Mouse (Mus musculus): ENCODE results near the gene Loxl1. TPM values are rescaled to one million over a fixed set of nuclear protein-coding genes. Genes with fewer than 3 reads are reported as not detected.

Loxl1 gene
- total and polyA plus RNA-seq, 3 experiments, result not detected

DNA sequence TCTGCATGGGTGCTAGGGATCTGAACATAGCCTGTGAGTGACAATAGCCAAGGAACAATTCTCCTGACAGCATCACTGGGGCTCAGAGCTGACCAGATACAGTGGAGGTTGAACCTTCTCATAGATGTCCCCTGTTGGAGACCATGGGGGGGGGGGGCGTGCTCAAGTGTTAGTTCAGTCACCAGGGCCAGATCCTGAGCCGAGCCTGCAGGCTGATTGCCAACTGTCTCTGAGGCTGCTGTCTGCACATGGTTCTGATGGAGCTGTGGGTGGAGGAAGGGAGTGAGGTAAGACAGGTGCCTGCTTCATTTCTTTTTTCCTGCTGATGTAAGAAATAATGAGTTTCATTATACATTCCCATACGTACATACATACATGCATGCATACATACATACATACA lies 5.3 kb upstream of the Loxl1 start:
- no peaks in the 10 kb centered on the region for H3K4me1 ChIP-seq (ENCODE audit: control insufficient read depth in 1 of 2, insufficient read depth in 2 of 2)
- dilution Hi-C loops (cut with MboI; ENCODE audit: extremely low pct_ligation_motif_present, extremely low pct_unique_long_range_greater_than_20kb, low sequenced_read_pairs) (no loop called here), in situ Hi-C loops (cut with MboI; ENCODE audit: low pct_ligation_motif_present, low pct_unique_long_range_greater_than_20kb, low sequenced_read_pairs) (no loop called here)
- peaks cover 10% of the 10 kb centered on the region for H3K27me3 ChIP-seq (replicated peaks)
- H3K9ac ChIP-seq (ENCODE audit: insufficient read depth, low read depth), result no peak overlapping the region
- H3K36me3 ChIP-seq (replicated peaks in 1 of 2; ENCODE audit: control insufficient read depth in 1 of 2, insufficient read depth in 1 of 2, low read length in 1 of 2), result no peaks in the 10 kb centered on the region
- TF ChIP-seq MAZ (IDR thresholded peaks at IDR 0.05; ENCODE audit: low read depth, low read length) (no peak), EP300 (IDR thresholded peaks at IDR 0.05; ENCODE audit: low read length) (no peak), USF2 (conservative IDR thresholded peaks at IDR 0.05; ENCODE audit: low read depth, low read length) (no peak), MAX (IDR thresholded peaks at IDR 0.05; ENCODE audit: low read length) (no peak), GABPA (IDR thresholded peaks at IDR 0.05; ENCODE audit: insufficient replicate concordance, low read depth, low read length) (no peak), ETS1 (conservative IDR thresholded peaks at IDR 0.05; ENCODE audit: low read depth, low read length) (no peak), KAT2A (IDR thresholded peaks at IDR 0.05; ENCODE audit: insufficient replicate concordance, low read length) (no peak), POLR2A (IDR thresholded peaks at IDR 0.05; ENCODE audit: low read depth, low read length) (no peak), MEF2A (IDR thresholded peaks at IDR 0.05; ENCODE audit: borderline replicate concordance, low read depth, low read length) (no peak), E2F4 (IDR thresholded peaks at IDR 0.05; ENCODE audit: insufficient replicate concordance, low read depth, low read length) (no peak), TCF12 (IDR thresholded peaks at IDR 0.05; ENCODE audit: low read depth, low read length) (no peak), CHD1 (IDR thresholded peaks at IDR 0.05; ENCODE audit: low read depth, low read length) (no peak), CTCF (conservative IDR thresholded peaks at IDR 0.05 in 1 of 2, IDR thresholded peaks at IDR 0.05 in 1 of 2; ENCODE audit: low read depth in 2 of 2, low read length in 2 of 2) (no peak), TBP (conservative IDR thresholded peaks at IDR 0.05; ENCODE audit: low read depth, low read length) (no peak), NELFE (IDR thresholded peaks at IDR 0.05; ENCODE audit: low read depth, low read length) (no peak)
- no peak overlapping the region for H3K4me2 ChIP-seq (ENCODE audit: insufficient read depth, low read depth, poor library complexity, severe bottlenecking)
- H3K4me3 ChIP-seq (replicated peaks in 1 of 3; ENCODE audit: low read depth in 2 of 3, low read length in 2 of 3, poor library complexity in 1 of 3), result no peak overlapping the region
- no peaks in the 10 kb centered on the region for H3K9me3 ChIP-seq (replicated peaks; ENCODE audit: low read length)
- no peaks in the 10 kb centered on the region for H3K79me2 ChIP-seq (replicated peaks; ENCODE audit: control insufficient read depth, extremely low read depth, insufficient read depth, poor library complexity, severe bottlenecking)
- H3K27ac ChIP-seq (ENCODE audit: insufficient read depth, low read depth), result no peak overlapping the region
- DNase-seq (ENCODE audit: extremely low read depth), result no peak

DNA sequence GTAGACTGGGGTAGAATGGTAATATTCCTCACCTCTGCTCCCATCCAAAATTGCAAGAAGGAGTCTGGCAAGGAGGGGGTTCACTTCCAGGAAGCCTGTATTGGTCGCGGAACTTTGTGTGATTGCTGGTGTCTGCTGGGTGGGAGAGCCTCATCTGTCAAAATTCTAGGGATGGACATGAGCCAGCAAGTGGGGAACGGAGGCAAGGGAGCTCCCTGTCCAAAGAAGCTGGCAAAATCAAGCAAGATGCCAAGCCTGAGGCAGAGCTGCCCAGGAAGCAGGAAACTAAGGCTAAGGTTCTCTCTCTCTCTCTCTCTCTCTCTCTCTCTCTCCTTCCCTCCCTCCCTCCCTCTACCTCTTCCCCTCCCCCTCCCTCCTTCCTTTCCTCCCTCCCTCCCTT lies 4.4 kb upstream of the Loxl1 start:
- DNase-seq (ENCODE audit: extremely low read depth), result no peak
- H3K36me3 ChIP-seq (replicated peaks in 1 of 2; ENCODE audit: control insufficient read depth in 1 of 2, insufficient read depth in 1 of 2, low read length in 1 of 2), result no peaks in the 10 kb centered on the region
- H3K27me3 ChIP-seq (replicated peaks), result peaks cover 10% of the 10 kb centered on the region
- no peak overlapping the region for H3K4me2 ChIP-seq (ENCODE audit: insufficient read depth, low read depth, poor library complexity, severe bottlenecking)
- H3K9me3 ChIP-seq (replicated peaks; ENCODE audit: low read length), result peaks cover 4% of the 10 kb centered on the region
- no peak for TF ChIP-seq E2F4 (IDR thresholded peaks at IDR 0.05; ENCODE audit: insufficient replicate concordance, low read depth, low read length)
- no peak for TF ChIP-seq NRF1 (IDR thresholded peaks at IDR 0.05; ENCODE audit: low read depth, low read length)
- TF ChIP-seq MAX (IDR thresholded peaks at IDR 0.05; ENCODE audit: low read length), result no peak
- TF ChIP-seq TCF12 (IDR thresholded peaks at IDR 0.05; ENCODE audit: low read depth, low read length), result no peak
- TF ChIP-seq CTCF (conservative IDR thresholded peaks at IDR 0.05 in 1 of 2, IDR thresholded peaks at IDR 0.05 in 1 of 2; ENCODE audit: low read depth in 2 of 2, low read length in 2 of 2), result no peak
- TF ChIP-seq NELFE (IDR thresholded peaks at IDR 0.05; ENCODE audit: low read depth, low read length), result no peak
- TF ChIP-seq BHLHE40 (IDR thresholded peaks at IDR 0.05; ENCODE audit: low read depth, low read length), result no peak
- TF ChIP-seq USF2 (conservative IDR thresholded peaks at IDR 0.05; ENCODE audit: low read depth, low read length), result no peak
- no peak for TF ChIP-seq SMC3 (IDR thresholded peaks at IDR 0.05; ENCODE audit: low read depth, low read length)
- no peak for TF ChIP-seq POLR2A (IDR thresholded peaks at IDR 0.05; ENCODE audit: low read depth, low read length)
- TF ChIP-seq ZC3H11A (IDR thresholded peaks at IDR 0.05; ENCODE audit: low read depth, low read length), result no peak
- TF ChIP-seq RAD21 (IDR thresholded peaks at IDR 0.05; ENCODE audit: low read depth, low read length), result no peak
- TF ChIP-seq ZKSCAN1 (IDR thresholded peaks at IDR 0.05; ENCODE audit: borderline replicate concordance, low read depth, low read length), result no peak
- TF ChIP-seq PAX5 (IDR thresholded peaks at IDR 0.05; ENCODE audit: low read length), result no peak
- TF ChIP-seq KAT2A (IDR thresholded peaks at IDR 0.05; ENCODE audit: insufficient replicate concordance, low read length), result no peak
- H3K27ac ChIP-seq (ENCODE audit: insufficient read depth, low read depth), result no peak overlapping the region
- in situ Hi-C loops (cut with MboI; ENCODE audit: low pct_ligation_motif_present, low pct_unique_long_range_greater_than_20kb, low sequenced_read_pairs) (no loop called here), dilution Hi-C loops (cut with MboI; ENCODE audit: extremely low pct_ligation_motif_present, extremely low pct_unique_long_range_greater_than_20kb, low sequenced_read_pairs) (no loop called here)
- no peak overlapping the region for H3K4me3 ChIP-seq (replicated peaks in 1 of 3; ENCODE audit: low read depth in 2 of 3, low read length in 2 of 3, poor library complexity in 1 of 3)
- peaks cover 0 to 3% of the 10 kb centered on the region in 2 experiments; a peak in 1 of 4 replicates for H3K4me1 ChIP-seq (ENCODE audit: control insufficient read depth in 1 of 2, insufficient read depth in 2 of 2)
- no peak overlapping the region for H3K9ac ChIP-seq (ENCODE audit: insufficient read depth, low read depth)
- no peaks in the 10 kb centered on the region for H3K79me2 ChIP-seq (replicated peaks; ENCODE audit: control insufficient read depth, extremely low read depth, insufficient read depth, poor library complexity, severe bottlenecking)

Data from CH12.LX (cell line).